Mouse (Mus musculus) cortical plate, adult 2 months (tissue): ENCODE measurements around the gene Lmx1b.

Source experiments
- CTCF ChIP-seq: fragments of 200-500 bp; IDR thresholded peaks from 2 replicates; pipeline ENCODE4 v1.5.1; 2011; ENCODE audit warnings: mild to moderate bottlenecking, control low read depth, low read length; ENCODE audit not compliant: insufficient read depth; ENCODE audit errors: extremely low read depth
- POLR2A ChIP-seq: fragments of 200-500 bp; IDR thresholded peaks from 2 replicates; pipeline ENCODE4 v1.6.1; 2011; ENCODE audit warnings: mild to moderate bottlenecking, low read length, control low read depth; ENCODE audit not compliant: insufficient read depth; ENCODE audit errors: extremely low read depth

- TF ChIP-seq CTCF (no peak), POLR2A (no peak)
Measured at GRCm38 (mm10) chr2:33617670-33618069, 22.6 kb downstream of the Lmx1b start.
